Mouse (Mus musculus) intestine, postnatal 0 days (tissue): ENCODE data around the gene Hist2h2ac. TPM values are rescaled to one million over a fixed set of nuclear protein-coding genes. Genes with fewer than 3 reads are reported as not detected.
"Not testable (repeated sequence)": the region's sequence is repeated elsewhere in the genome, so short reads cannot be mapped to it uniquely, and the experiment has no call there.

Source experiments
- ATAC-seq: fragments of 200-750 bp; cut with Nextera tagmentation; 2 replicates; pipeline ENCODE4 v1.8.0; 2017; ENCODE audit warnings: mild to moderate bottlenecking, moderate TSS enrichment, moderate library complexity
- H3K27ac ChIP-seq: fragments of 300-500 bp; sonication (generic); 2 replicates; pipeline ENCODE4 v1.5.1; 2014; ENCODE audit warnings: mild to moderate bottlenecking, low read depth, low read length, moderate library complexity
- H3K27me3 ChIP-seq: fragments of 300-500 bp; sonication (generic); replicated peaks from 2 replicates; pipeline ENCODE4 v1.6.1; 2014; ENCODE audit warnings: low read length, mixed read lengths; ENCODE audit not compliant: control insufficient read depth, insufficient read depth
- H3K36me3 ChIP-seq: fragments of 300-500 bp; sonication (generic); 2 replicates; pipeline ENCODE4 v1.6.1; 2014; ENCODE audit warnings: mild to moderate bottlenecking, moderate library complexity; ENCODE audit not compliant: control insufficient read depth, insufficient read depth
- H3K4me1 ChIP-seq: fragments of 300-500 bp; sonication (generic); replicated peaks from 2 replicates; pipeline ENCODE4 v1.6.1; 2014; ENCODE audit warnings: antibody characterized with exemption, low read length, mixed read lengths; ENCODE audit not compliant: control insufficient read depth, insufficient read depth
- H3K4me2 ChIP-seq: fragments of 300-500 bp; sonication (generic); replicated peaks from 2 replicates; pipeline ENCODE4 v1.6.1; 2014; ENCODE audit warnings: low read depth, mild to moderate bottlenecking, moderate library complexity
- H3K4me3 ChIP-seq: fragments of 300-500 bp; sonication (generic); 2 replicates; pipeline ENCODE4 v1.5.1; 2014; ENCODE audit warnings: low read depth, low read length
- H3K9ac ChIP-seq: fragments of 300-500 bp; sonication (generic); 2 replicates; pipeline ENCODE4 v1.6.1; 2014; ENCODE audit warnings: mild to moderate bottlenecking, low read depth, low read length
- H3K9me3 ChIP-seq: fragments of 300-500 bp; sonication (generic); 2 replicates; pipeline ENCODE4 v1.6.1; 2016; ENCODE audit warnings: mixed run types; ENCODE audit not compliant: control insufficient read depth
- CTCF ChIP-seq: sonication (generic); IDR thresholded peaks from 2 replicates; pipeline ENCODE4 v1.5.1; 2016; ENCODE audit warnings: low read depth, mild to moderate bottlenecking, control low read depth, antibody characterized with exemption, moderate library complexity
- WGBS: fragments of 180-500 bp; shearing (Covaris S2); extraction: QIAGEN DNeasy Blood & Tissue Kit; methylation state at CpG from one replicate; pipeline ENCODE4 v1.1.7; 2014; 5-methylcytosine and 5-hydroxymethylcytosine counted together
- microRNA-seq: library from miRNA; unstranded; fragments of <30 nt; microRNA quantifications from one replicate; pipeline ENCODE4, GENCODE M21; 2016
- polyA plus RNA-seq: library from polyadenylated mRNA; unstranded; fragments of >200 nt; fragmentation: Nextera tagmentation; extraction: Ambion mirVana; gene quantifications from 2 replicates; pipeline ENCODE4 v1.2.1, GENCODE M21; 2015

Gene Hist2h2ac
- polyA plus RNA-seq, 1 experiment from 2014 or later = 2.3 TPM

DNA sequence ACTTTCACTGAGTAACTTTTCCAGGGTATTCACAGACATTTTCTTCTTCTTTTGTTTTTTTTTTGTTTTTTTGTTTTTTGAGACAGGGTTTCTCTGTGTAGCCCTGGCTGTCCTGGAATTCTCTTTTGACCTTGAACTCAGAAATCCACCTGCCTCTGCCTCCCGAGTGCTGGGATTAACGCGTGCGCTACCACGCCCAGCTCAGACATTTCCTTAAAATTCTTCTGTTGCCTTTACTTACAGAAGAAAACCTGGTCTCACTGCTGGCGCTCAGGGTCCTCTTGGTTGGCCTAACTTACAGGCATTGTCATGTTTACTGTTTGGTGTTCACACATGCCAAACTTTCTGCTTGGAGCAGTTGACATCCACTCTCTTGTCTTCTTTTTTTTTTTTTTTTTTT lies 45.4 kb downstream of the Hist2h2ac start:
- 87% methylated on average over 6 of the region's 6 CpGs for WGBS
- peaks cover 6% of the 10 kb centered on the region; the same call in 1 of the 2 replicates for H3K4me1 ChIP-seq
- no peaks in the 10 kb centered on the region for H3K27me3 ChIP-seq
- H3K9me3 ChIP-seq = no peaks in the 10 kb centered on the region
- no peak overlapping the region for H3K4me3 ChIP-seq
- no peak for TF ChIP-seq CTCF
- H3K4me2 ChIP-seq = no peak overlapping the region
- H3K9ac ChIP-seq = no peak overlapping the region
- H3K36me3 ChIP-seq = peaks cover 36% of the 10 kb centered on the region
- no peak overlapping the region for H3K27ac ChIP-seq
- no peak for ATAC-seq

DNA sequence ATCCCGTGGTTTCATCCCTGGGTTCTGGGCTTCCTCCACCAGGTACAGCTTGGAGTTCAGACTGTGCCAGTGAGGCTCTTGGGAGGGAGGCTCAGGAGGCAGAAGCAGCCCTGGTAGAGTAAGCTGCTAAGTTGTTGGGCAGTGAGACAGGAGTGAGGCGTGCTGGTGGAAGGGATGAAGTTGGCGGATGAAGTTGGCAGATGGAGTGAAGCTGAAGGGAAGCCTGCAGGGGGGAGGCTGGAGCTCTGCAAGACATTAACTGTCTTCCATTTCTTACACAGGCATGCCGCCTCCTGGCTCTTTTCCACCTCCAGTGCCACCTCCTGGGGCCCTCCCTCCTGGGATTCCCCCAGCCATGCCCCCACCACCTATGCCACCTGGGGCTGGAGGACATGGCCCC lies 46.6 kb downstream of the Hist2h2ac start:
- ATAC-seq, H3K4me2 ChIP-seq, H3K4me3 ChIP-seq, H3K27me3 ChIP-seq, H3K27ac ChIP-seq, H3K9ac ChIP-seq, H3K4me1 ChIP-seq, H3K9me3 ChIP-seq: not testable (repeated sequence)
- peaks cover 47% of the 10 kb centered on the region for H3K36me3 ChIP-seq
- 84% methylated on average over 4 of the region's 4 CpGs for WGBS

DNA sequence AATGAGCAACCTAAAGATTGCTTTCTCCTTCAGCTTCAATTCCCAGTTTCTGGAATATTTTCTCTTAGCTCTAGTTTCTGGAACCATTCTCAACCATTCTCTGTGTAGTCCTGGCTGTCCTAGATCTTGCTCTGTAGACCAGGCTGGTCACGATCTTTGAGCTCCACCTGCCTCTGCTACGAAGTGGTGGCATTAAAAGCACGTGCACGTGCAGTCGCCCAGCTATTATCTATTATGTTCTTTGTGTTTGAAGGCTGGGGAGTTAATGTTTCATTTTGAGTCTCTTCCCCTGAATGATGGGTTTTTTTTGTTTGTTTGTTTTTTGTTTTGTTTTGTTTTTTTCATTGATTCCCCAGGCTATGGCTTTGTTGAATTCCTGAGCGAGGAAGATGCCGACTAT lies 47.5 kb downstream of the Hist2h2ac start:
- no peak for TF ChIP-seq CTCF
- Histone ChIP-seq H3K4me3 (peak overlapping the region; percentile 79), H3K4me2 (peak overlapping the region; percentile 90), H3K9me3 (no peaks in the 10 kb centered on the region), H3K27ac (0 out of 2 replicates have a peak overlapping the region, but pooled peaks have one; percentile 9), H3K9ac (peak overlapping the region; percentile 76), H3K4me1 (peaks cover 6% of the 10 kb centered on the region; the same call in 1 of the 2 replicates), H3K36me3 (peaks cover 49% of the 10 kb centered on the region), H3K27me3 (no peaks in the 10 kb centered on the region)
- no peak for ATAC-seq
- WGBS = 30% methylated on average over 7 of the region's 7 CpGs

DNA sequence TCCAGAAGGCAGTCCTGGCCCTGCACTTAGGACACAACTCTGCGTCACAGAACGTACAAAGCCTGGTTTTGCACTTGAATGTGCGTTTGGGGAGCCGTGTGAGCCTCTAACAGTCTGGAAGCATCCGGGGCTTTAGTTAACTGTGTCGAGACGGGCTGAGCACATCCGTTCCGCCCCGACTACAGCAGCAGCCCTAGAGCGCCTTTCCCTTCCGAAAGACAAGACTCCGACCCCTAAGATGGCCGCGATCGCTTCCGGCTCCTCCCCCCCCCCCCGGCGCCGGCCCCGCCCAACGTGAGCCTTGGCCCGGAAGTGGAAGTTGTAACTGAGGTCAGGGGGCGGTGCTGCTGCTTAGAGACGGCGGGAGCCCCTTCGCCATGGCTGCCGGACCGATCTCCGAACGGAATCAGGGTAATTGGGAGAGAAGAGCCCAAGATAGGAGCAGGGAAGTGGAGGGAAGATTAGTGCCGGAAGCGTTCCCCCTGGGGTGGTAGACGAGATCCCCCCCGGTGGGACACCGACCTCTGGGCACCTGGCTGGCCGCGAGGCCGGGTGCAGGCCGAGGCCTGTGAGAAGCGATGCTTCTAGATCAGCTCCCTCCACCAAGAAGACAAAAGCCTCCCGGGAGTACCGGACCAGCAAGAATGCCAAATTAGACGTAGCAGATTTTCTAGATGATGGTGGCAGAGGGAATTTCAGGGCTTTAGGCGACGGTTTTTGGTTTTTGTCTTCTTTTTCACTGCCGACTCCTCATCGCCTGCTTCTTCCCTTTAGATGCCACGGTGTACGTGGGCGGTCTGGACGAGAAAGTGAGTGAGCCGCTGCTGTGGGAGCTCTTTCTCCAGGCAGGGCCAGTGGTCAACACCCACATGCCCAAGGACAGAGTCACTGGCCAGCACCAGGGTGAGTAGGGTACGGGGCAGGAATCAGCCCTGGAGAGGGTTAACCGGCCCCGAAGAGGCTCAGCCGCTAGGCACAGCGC lies 48.2 kb downstream of the Hist2h2ac start, which contains the start of gene Sf3b4:
Sf3b4 (plus strand) TSS at position 136 of the 982 bp plus-strand sequence.
- peak within 1 kb of the TSS; percentile 90 for H3K4me2 ChIP-seq
- H3K9me3 ChIP-seq = no peaks in the 10 kb centered on the region
- H3K4me1 ChIP-seq = peaks cover 6% of the 10 kb centered on the region; the same call in 1 of the 2 replicates
- no peak for TF ChIP-seq CTCF
- H3K36me3 ChIP-seq = peaks cover 51% of the 10 kb centered on the region
- no peaks in the 10 kb centered on the region for H3K27me3 ChIP-seq
- H3K9ac ChIP-seq = peak within 1 kb of the TSS; percentile 76
- H3K27ac ChIP-seq = peak within 1 kb of the TSS; percentile 98
- WGBS = under 1% methylated on average over 57 of the region's 58 CpGs
- peak within 1 kb of the TSS; percentile 79 for H3K4me3 ChIP-seq
- ATAC-seq = peak; percentile 91

DNA sequence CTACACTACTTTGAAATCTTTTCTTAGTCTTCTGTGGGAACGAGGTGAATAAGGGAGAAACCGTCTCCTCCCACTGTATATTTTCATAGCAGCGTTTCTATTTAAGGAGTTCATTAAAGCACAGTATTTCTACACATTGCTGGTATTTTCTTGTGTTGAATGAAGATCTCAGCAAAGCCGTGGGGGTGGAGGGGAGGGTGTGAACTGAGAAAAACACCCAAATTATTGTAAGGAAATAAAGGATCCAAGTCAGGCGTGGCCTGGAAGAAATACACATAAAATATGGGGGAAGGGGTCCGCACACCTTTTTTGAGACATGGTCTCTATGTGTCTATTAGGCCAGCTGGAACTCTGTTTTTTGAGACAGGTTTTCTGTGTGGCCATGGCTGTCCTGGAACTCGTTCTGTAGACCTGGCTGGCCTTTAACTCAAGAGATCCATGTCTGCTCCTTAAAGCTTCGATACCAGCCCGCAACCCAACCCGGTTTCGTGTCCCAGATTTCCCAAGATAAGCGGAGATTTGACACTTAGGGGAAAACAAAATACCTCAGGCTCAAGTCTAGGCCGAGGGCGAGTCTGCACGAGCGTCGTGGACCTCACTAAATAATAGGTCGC lies 49.0 kb downstream of the Hist2h2ac start:
- peak; percentile 18; the same call in 1 of the 2 replicates for ATAC-seq

DNA sequence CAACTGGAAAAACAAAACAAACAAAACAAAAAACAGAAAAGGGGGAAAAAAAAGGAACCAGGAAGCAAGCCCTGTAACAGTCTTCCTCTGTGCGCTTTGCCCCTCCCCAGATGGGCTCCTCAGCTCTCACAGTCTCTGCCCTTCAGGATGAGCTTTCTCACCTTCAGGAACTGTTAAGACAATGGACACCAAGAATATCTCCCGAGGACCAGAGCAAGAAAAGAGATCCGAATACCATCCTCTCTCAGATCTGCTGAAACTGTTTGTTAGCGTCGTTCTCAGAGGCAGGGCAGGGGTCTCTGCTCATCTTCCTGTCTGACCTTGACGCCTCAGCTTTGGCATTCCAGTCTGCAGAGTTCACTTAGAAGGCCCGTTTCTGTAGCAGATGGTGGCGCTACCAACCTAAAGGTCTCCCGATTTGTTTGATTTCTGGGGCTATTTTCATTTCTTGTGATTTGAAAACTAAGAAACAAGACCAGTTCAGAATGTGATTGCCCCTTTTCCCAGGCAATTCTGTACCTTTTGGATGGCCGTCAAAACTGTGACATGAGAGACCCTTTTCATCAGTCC lies 49.6 kb downstream of the Hist2h2ac start:
- no peak for ATAC-seq
- no peaks in the 10 kb centered on the region for H3K9me3 ChIP-seq
- peak overlapping the region; percentile 76; the same call in 1 of the 2 replicates for H3K9ac ChIP-seq
- 49% methylated on average over 10 of the region's 10 CpGs for WGBS
- peaks cover 43% of the 10 kb centered on the region for H3K36me3 ChIP-seq
- TF ChIP-seq CTCF = no peak
- peak overlapping the region; percentile 90 for H3K4me2 ChIP-seq
- peak overlapping the region; percentile 98 for H3K27ac ChIP-seq
- peaks cover 6% of the 10 kb centered on the region; the same call in 1 of the 2 replicates for H3K4me1 ChIP-seq
- H3K27me3 ChIP-seq = no peaks in the 10 kb centered on the region
- H3K4me3 ChIP-seq = peak overlapping the region; percentile 79

More for the DNA sequence above, 49.0 kb downstream of the Hist2h2ac start:
- 14% methylated on average over 18 of the region's 18 CpGs for WGBS
- Histone ChIP-seq H3K4me2 (peak overlapping the region; percentile 90), H3K27me3 (no peaks in the 10 kb centered on the region), H3K4me3 (peak overlapping the region; percentile 79), H3K27ac (peak overlapping the region; percentile 98), H3K9ac (peak overlapping the region; percentile 76), H3K9me3 (no peaks in the 10 kb centered on the region), H3K36me3 (peaks cover 49% of the 10 kb centered on the region), H3K4me1 (peaks cover 6% of the 10 kb centered on the region; the same call in 1 of the 2 replicates)
- TF ChIP-seq CTCF = no peak

Small RNA genes lying within 50 kb of the gene (microRNA-seq; reads per million reads assigned to microRNA genes)
- gene Gm44492 (not detected), gene Gm47311 (not detected), gene Gm47313 (not detected)

Other genes starting within 250 kb of the Hist2h2ac start
- gene Plekho1, start 224.9 kb downstream of the Hist2h2ac start, polyA plus RNA-seq = 18.9 and 23.8 TPM in 2 replicates
- gene Vps45, start 162.4 kb downstream of the Hist2h2ac start, polyA plus RNA-seq = 22.5 and 27.1 TPM in 2 replicates
- 16.6 and 17.0 TPM in 2 replicates for gene Otud7b, start 116.4 kb downstream of the Hist2h2ac start, polyA plus RNA-seq
- gene Mtmr11, start 58.9 kb downstream of the Hist2h2ac start, polyA plus RNA-seq = 28.7 and 34.5 TPM in 2 replicates
- 63.5 and 66.8 TPM in 2 replicates for gene Sf3b4, start 48.5 kb downstream of the Hist2h2ac start, polyA plus RNA-seq
- gene Sv2a, start 39.7 kb downstream of the Hist2h2ac start, polyA plus RNA-seq = 2.3 and 3.5 TPM in 2 replicates
- gene Bola1, start 1.2 kb downstream of the Hist2h2ac start, polyA plus RNA-seq = 56.4 and 60.7 TPM in 2 replicates
- 0.42 TPM in 1 of 2 replicates, not detected in the other for gene Hist2h2ab, start 1.0 kb downstream of the Hist2h2ac start, polyA plus RNA-seq
- gene Hist2h2be, start 239 bp upstream of the Hist2h2ac start, polyA plus RNA-seq = 1.5 and 2.2 TPM in 2 replicates
- 1.1 and 1.5 TPM in 2 replicates for gene Hist2h3c2, start 18.2 kb upstream of the Hist2h2ac start, polyA plus RNA-seq
- gene Hist2h2aa2, start 19.4 kb upstream of the Hist2h2ac start, polyA plus RNA-seq = 87.4 and 108 TPM in 2 replicates
- gene Hist2h2aa1, start 24.6 kb upstream of the Hist2h2ac start, polyA plus RNA-seq = 30.6 and 55.7 TPM in 2 replicates
- gene Hist2h3c1, start 25.8 kb upstream of the Hist2h2ac start, polyA plus RNA-seq = 0.42 and 1.1 TPM in 2 replicates
- 2.1 and 4.7 TPM in 2 replicates for gene Hist2h4, start 42.4 kb upstream of the Hist2h2ac start, polyA plus RNA-seq
- gene Hist2h3b, start 47.8 kb upstream of the Hist2h2ac start, polyA plus RNA-seq = 13.3 and 19.9 TPM in 2 replicates
- 2.3 and 3.9 TPM in 2 replicates for gene Hist2h2bb, start 48.9 kb upstream of the Hist2h2ac start, polyA plus RNA-seq
- 2.7 TPM in 2 replicates for gene Fcgr1, start 73.1 kb upstream of the Hist2h2ac start, polyA plus RNA-seq
- gene BC107364, start 231.4 kb upstream of the Hist2h2ac start, polyA plus RNA-seq = 0.54 and 0.56 TPM in 2 replicates